Mouse (Mus musculus) embryonic facial prominence, embryonic 11.5 days (tissue): ENCODE data around the gene Ank2. TPM values are rescaled to one million over a fixed set of nuclear protein-coding genes. Genes with fewer than 3 reads are reported as not detected.

Experiments
- ATAC-seq: fragments of 200-750 bp; cut with Nextera tagmentation; replicated peaks from 2 replicates; pipeline ENCODE4 v1.8.0; 2017; ENCODE audit warnings: low read depth; ENCODE audit not compliant: insufficient number of reproducible peaks, low FRiP score, low TSS enrichment
- DNase-seq: peaks from one replicate; pipeline ENCODE4 v3.0.0-alpha.2; 2015; ENCODE audit warnings: low spot score
- H3K27ac ChIP-seq: fragments of 300-500 bp; sonication (generic); replicated peaks from 2 replicates; pipeline ENCODE4 v1.5.1; 2014; ENCODE audit warnings: mild to moderate bottlenecking, low read depth, low read length, control low read depth
- H3K27me3 ChIP-seq: fragments of 300-500 bp; sonication (generic); 2 replicates; pipeline ENCODE4 v1.6.1; 2014; ENCODE audit warnings: mild to moderate bottlenecking, low read length, moderate library complexity, mixed read lengths; ENCODE audit not compliant: control insufficient read depth, insufficient read depth
- H3K36me3 ChIP-seq: fragments of 300-500 bp; sonication (generic); replicated peaks from 2 replicates; pipeline ENCODE4 v1.6.1; 2014; ENCODE audit warnings: low read depth, mild to moderate bottlenecking, low read length, moderate library complexity, mixed read lengths; ENCODE audit not compliant: control insufficient read depth, insufficient read depth
- H3K4me1 ChIP-seq: fragments of 300-500 bp; sonication (generic); 2 replicates; pipeline ENCODE4 v1.6.1; 2014; ENCODE audit warnings: low read length, mixed read lengths; ENCODE audit not compliant: control insufficient read depth, insufficient read depth
- H3K4me2 ChIP-seq: fragments of 300-500 bp; sonication (generic); 2 replicates; pipeline ENCODE4 v1.6.1; 2014; ENCODE audit warnings: low read depth, mild to moderate bottlenecking, control low read depth, low read length, moderate library complexity
- H3K4me3 ChIP-seq: fragments of 300-500 bp; sonication (generic); 2 replicates; pipeline ENCODE4 v1.5.1; 2014; ENCODE audit warnings: low read depth, low read length, control low read depth
- H3K9ac ChIP-seq: fragments of 300-500 bp; sonication (generic); replicated peaks from 2 replicates; pipeline ENCODE4 v1.6.1; 2014; ENCODE audit warnings: mild to moderate bottlenecking, control low read depth, low read length
- H3K9me3 ChIP-seq: fragments of 300-500 bp; sonication (generic); replicated peaks from 2 replicates; pipeline ENCODE4 v1.6.1; 2016; ENCODE audit warnings: mild to moderate bottlenecking, low read length, inconsistent platforms, mixed read lengths; ENCODE audit not compliant: control insufficient read depth
- WGBS: fragments of 180-500 bp; shearing (Covaris S2); extraction: QIAGEN DNeasy Blood & Tissue Kit; methylation state at CpG from one replicate; pipeline ENCODE4 v1.1.7; 2014; 5-methylcytosine and 5-hydroxymethylcytosine counted together
- polyA plus RNA-seq: library from polyadenylated mRNA; unstranded; fragments of >200 nt; fragmentation: Nextera tagmentation; extraction: Ambion mirVana; gene quantifications from 2 replicates; pipeline ENCODE4 v1.2.1, GENCODE M21; 2014

Gene Ank2
- polyA plus RNA-seq, 1 experiment from 2014 or later = 26.1 TPM

DNA sequence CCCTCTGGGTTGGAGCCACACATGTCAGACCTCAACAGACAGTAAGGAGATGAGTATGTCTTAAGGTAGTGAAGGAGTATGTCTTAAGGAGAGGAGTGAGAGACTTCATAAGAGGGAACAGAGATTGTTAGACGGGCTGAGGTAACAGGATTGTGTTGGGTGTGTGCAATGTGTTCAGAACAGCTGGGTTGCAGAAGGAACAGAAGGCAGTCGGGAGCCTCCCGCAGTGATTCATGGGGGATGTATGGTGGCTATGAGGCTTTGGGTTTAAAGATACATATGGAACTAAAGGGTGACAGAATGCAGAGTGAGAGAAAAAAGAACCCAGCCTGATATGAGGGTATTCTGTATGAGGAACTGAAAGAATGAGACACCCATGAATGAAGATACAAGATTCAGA, 464.2 kb downstream of the Ank2 start:
- no peaks in the 10 kb centered on the region for H3K27me3 ChIP-seq
- DNase-seq = no peak
- 88% methylated on average over 3 of the region's 3 CpGs for WGBS

DNA sequence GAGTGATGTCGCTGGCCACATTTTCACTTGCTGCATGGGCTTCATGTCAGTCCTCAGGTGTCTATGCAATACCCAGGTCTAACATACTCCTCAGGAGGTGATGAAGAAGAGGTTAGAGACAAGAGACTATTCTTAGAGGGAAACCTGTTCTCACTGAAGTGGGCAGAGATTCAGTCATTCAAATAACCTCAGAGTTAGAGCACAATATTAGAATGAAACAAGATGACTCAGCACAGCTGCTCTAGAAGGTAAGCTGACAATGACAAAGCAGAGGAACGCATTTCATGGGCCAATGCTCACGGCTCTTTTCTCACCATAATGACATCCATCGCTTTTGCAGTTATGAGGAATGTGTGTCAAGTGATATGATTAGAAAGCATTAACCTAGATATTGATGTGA, 475.2 kb downstream of the Ank2 start:
- Histone ChIP-seq H3K4me3 (no peak overlapping the region), H3K9me3 (no peaks in the 10 kb centered on the region), H3K9ac (no peak overlapping the region), H3K4me1 (no peaks in the 10 kb centered on the region), H3K27me3 (no peaks in the 10 kb centered on the region), H3K27ac (no peak overlapping the region), H3K4me2 (no peak overlapping the region), H3K36me3 (no peaks in the 10 kb centered on the region)
- no peak for DNase-seq
- 95% methylated on average over 4 of the region's 4 CpGs for WGBS
- ATAC-seq = no peak

More for the DNA sequence above, 464.2 kb downstream of the Ank2 start:
- H3K36me3 ChIP-seq = no peaks in the 10 kb centered on the region; the same call in 1 of the 2 replicates
- no peak overlapping the region for H3K4me2 ChIP-seq
- no peaks in the 10 kb centered on the region for H3K4me1 ChIP-seq
- no peak overlapping the region for H3K9ac ChIP-seq
- ATAC-seq = no peak
- no peak overlapping the region for H3K27ac ChIP-seq
- H3K4me3 ChIP-seq = no peak overlapping the region
- H3K9me3 ChIP-seq = no peaks in the 10 kb centered on the region

DNA sequence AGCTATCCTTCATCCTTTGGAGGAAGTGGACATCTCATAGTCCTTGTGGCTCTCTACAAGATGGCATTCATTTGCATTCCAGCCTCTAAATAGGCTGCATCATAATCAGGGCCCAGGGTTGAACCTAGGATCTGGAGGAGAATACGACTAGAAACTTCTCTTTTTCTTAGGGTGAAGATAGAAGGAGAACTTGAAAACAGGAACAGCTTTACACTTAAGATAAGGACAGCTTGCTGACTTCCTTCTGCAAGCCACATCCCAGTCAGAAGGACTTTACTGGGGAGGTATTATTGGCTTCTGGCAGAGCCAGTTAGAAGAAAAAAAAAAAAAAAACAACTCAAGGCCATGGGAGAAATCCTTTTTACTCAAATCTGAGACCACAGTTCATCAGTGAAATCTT, 479.0 kb downstream of the Ank2 start:
- 65% methylated on average over 1 of the region's 1 CpGs for WGBS
- Histone ChIP-seq H3K36me3 (no peaks in the 10 kb centered on the region), H3K9ac (no peak overlapping the region), H3K4me1 (no peaks in the 10 kb centered on the region), H3K4me2 (no peak overlapping the region), H3K27me3 (no peaks in the 10 kb centered on the region), H3K4me3 (no peak overlapping the region), H3K9me3 (no peaks in the 10 kb centered on the region), H3K27ac (no peak overlapping the region)
- ATAC-seq (no peak), DNase-seq (no peak)

DNA sequence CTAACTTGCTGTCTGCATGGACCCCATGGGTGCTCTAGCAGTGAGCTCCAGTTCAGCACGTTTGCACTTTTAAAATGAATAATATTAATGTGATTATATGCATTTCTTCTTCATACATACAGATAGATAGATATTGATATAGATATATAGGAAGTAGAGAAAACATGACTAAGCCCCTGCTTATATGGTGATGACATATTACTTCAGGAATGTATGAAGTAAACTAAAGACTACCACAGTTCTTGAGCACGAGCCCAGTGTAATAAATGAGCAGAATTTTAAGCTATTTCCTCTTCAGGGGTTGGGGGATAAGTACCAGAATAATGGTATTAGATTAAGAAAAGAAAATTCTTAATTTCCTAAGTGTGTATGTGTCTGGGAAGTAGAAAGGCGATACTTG, 479.4 kb downstream of the Ank2 start:
- H3K27ac ChIP-seq = no peak overlapping the region
- ATAC-seq = no peak
- WGBS = 78% methylated on average over 3 of the region's 3 CpGs
- H3K4me3 ChIP-seq = no peak overlapping the region
- no peaks in the 10 kb centered on the region for H3K27me3 ChIP-seq
- H3K4me2 ChIP-seq = no peak overlapping the region
- H3K9ac ChIP-seq = no peak overlapping the region
- no peaks in the 10 kb centered on the region for H3K36me3 ChIP-seq
- DNase-seq = no peak
- no peaks in the 10 kb centered on the region for H3K9me3 ChIP-seq
- H3K4me1 ChIP-seq = no peaks in the 10 kb centered on the region

DNA sequence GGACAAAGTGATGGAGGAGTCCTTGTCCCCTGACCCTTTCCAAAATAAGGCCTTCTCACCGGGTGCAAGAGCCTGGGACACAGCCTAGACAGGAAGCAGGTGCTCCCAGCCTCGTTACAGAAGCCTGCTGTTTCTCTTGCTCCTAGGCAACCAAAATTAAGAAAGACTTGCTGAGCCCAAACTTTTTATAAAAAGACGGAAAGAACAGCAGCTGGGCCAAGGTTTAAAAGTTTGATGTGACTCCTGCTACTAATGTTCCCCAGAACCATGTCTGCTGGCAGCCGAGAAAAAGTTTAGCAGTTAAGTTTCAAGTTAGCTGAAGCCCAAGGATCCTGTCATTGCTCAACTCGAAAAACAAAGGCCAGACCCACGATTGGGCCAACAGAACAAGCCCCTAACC, 480.0 kb downstream of the Ank2 start:
- WGBS = 31% methylated on average over 6 of the region's 6 CpGs
- H3K27me3 ChIP-seq = no peaks in the 10 kb centered on the region
- H3K9ac ChIP-seq = no peak overlapping the region
- no peaks in the 10 kb centered on the region for H3K4me1 ChIP-seq
- H3K9me3 ChIP-seq = no peaks in the 10 kb centered on the region
- ATAC-seq = no peak
- H3K4me3 ChIP-seq = no peak overlapping the region
- H3K36me3 ChIP-seq = no peaks in the 10 kb centered on the region
- peak; percentile 44 for DNase-seq
- no peak overlapping the region for H3K4me2 ChIP-seq
- no peak overlapping the region for H3K27ac ChIP-seq

DNA sequence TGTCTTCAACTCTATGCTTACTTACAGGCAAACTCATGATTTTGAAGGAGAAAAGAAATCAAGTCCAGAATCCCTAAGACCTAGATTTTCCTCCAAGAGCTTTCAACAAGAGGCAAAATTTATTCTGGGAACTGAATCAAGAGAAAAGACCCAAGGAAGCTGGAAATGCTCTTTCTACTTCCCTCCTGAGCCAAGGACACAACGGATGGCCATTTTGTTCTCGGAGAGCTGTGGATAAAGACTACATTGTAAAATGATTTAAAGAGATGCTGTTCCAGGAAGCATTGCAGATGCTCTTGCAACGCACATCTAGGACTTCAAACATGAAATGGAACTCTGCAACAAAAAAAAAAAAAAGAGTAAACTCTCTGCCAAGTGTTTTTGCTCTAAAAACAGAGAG, 481.6 kb downstream of the Ank2 start:
- ATAC-seq (no peak), DNase-seq (no peak)
- H3K4me3 ChIP-seq = no peak overlapping the region
- H3K9me3 ChIP-seq = no peaks in the 10 kb centered on the region
- H3K36me3 ChIP-seq = no peaks in the 10 kb centered on the region
- no peaks in the 10 kb centered on the region for H3K27me3 ChIP-seq
- H3K4me2 ChIP-seq = no peak overlapping the region
- WGBS = 86% methylated on average over 3 of the region's 3 CpGs
- H3K9ac ChIP-seq = no peak overlapping the region
- no peak overlapping the region for H3K27ac ChIP-seq
- no peaks in the 10 kb centered on the region for H3K4me1 ChIP-seq

DNA sequence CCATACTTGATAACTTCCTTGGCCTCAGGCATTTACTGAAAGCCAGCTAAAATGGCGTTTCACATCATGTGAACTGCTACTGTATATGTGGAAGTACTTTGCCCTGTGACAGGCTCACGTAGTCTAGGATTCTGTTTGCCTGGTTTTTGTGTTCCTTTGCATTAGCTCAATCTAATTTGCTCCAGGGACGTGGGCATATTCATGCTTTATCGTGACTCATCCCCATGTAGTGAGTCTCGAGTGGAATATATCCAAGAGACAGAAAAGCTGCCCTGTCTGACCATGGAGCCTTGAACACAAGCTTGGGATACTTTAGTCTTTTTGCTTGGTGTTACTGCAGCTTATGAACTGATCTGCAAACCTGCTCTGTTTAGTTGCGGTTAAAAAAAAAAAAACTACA, 483.6 kb downstream of the Ank2 start:
- Histone ChIP-seq H3K27me3 (no peaks in the 10 kb centered on the region), H3K36me3 (no peaks in the 10 kb centered on the region), H3K9me3 (no peaks in the 10 kb centered on the region), H3K9ac (no peak overlapping the region), H3K4me1 (no peaks in the 10 kb centered on the region), H3K4me3 (no peak overlapping the region), H3K27ac (no peak overlapping the region), H3K4me2 (no peak overlapping the region)
- ATAC-seq (no peak), DNase-seq (no peak)
- WGBS = 85% methylated on average over 6 of the region's 6 CpGs

DNA sequence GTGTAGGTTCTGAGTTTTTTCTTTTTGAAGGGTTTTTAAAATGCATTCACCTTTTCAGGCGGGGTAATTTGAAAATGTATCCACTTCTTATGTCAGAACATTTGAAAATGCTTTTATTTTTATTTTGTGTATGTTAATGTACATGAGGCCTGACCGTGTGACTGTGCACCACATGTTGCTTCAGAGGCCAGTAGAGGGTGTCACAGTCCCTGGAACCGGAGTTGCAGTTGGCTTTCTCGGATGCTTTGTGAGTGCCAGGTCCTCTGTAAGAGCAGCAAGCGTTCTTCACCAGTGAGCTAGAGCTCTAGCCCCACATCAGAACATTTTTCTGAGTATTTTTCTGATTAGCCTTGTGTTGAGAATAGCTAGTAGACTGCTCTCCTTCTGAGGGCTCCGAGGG, 484.0 kb downstream of the Ank2 start:
- H3K9me3 ChIP-seq = no peaks in the 10 kb centered on the region
- H3K36me3 ChIP-seq = no peaks in the 10 kb centered on the region
- H3K4me2 ChIP-seq = no peak overlapping the region
- no peak overlapping the region for H3K9ac ChIP-seq
- ATAC-seq (no peak), DNase-seq (no peak)
- H3K27me3 ChIP-seq = no peaks in the 10 kb centered on the region
- no peaks in the 10 kb centered on the region for H3K4me1 ChIP-seq
- 83% methylated on average over 6 of the region's 6 CpGs for WGBS
- H3K27ac ChIP-seq = no peak overlapping the region
- no peak overlapping the region for H3K4me3 ChIP-seq
